Comparison of ENCODE assay signal across 26 mouse cellular contexts in the genomic region with DNA sequence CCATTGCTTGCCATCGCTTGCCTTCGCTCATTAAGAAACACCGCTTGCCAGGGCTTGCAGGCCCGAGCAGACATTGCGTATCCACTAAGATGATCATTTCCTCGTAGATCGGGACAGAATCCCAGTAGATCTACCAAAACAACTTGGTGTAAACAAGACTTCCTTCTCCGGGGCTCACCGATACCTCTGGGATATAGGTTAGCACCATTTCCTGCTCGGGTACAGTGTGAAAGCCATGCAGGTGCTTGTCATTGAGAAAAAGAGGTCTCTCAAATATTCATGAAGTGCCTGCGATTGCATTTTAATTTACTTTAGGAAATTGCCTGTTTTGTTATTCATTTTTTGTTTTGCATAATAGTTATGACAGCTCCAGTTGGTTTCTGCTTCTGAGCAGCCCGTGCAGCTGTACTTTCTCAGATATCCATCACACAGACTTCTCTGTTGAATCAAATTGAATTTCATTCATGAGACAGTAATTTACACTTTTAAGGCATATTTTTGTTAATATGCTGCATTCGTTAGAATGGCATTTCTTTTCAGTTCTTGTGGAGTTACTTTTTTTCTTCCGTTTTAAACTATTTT.
"Had no signal": no experiment of that assay in that cellular context is flagged by ENCODE, and none has a peak within 500 bp of the region (broad histone marks: within the 10 kb centered on the region; RNA-seq: fewer than 3 reads in every experiment).

No protein-coding gene starts in this region.

- ATAC-seq: hindbrain, postnatal 0 days; intestine, embryonic 16.5 days; liver, embryonic 12.5 days had no signal

- H3K27ac ChIP-seq: heart, embryonic 13.5 days; heart, embryonic 15.5 days; hindbrain, embryonic 13.5 days; hindbrain, embryonic 15.5 days; hindbrain, postnatal 0 days; kidney, embryonic 15.5 days; kidney, postnatal 0 days; limb, embryonic 13.5 days; limb, embryonic 15.5 days; liver, embryonic 12.5 days; liver, embryonic 14.5 days had no signal

- H3K9ac ChIP-seq: heart, embryonic 13.5 days; heart, embryonic 15.5 days; hindbrain, embryonic 13.5 days; hindbrain, embryonic 15.5 days; kidney, embryonic 15.5 days; limb, embryonic 13.5 days; limb, embryonic 15.5 days; liver, embryonic 12.5 days; liver, embryonic 14.5 days had no signal

- H3K9me3 ChIP-seq: heart, embryonic 13.5 days; heart, embryonic 15.5 days; hindbrain, embryonic 13.5 days; hindbrain, embryonic 15.5 days; kidney, embryonic 15.5 days; limb, embryonic 13.5 days; limb, embryonic 15.5 days; liver, embryonic 12.5 days had no signal

- H3K4me2 ChIP-seq: heart, embryonic 11.5 days; heart, embryonic 13.5 days; heart, embryonic 15.5 days; hindbrain, embryonic 13.5 days; hindbrain, embryonic 15.5 days; kidney, embryonic 15.5 days; limb, embryonic 13.5 days; limb, embryonic 15.5 days; liver, embryonic 12.5 days had no signal

- H3K36me3 ChIP-seq: heart, embryonic 13.5 days; heart, embryonic 15.5 days; hindbrain, embryonic 13.5 days; hindbrain, embryonic 15.5 days; kidney, embryonic 15.5 days; limb, embryonic 13.5 days; limb, embryonic 15.5 days; liver, embryonic 12.5 days had no signal

- H3K4me1 ChIP-seq: heart, embryonic 13.5 days; heart, embryonic 15.5 days; hindbrain, embryonic 13.5 days; hindbrain, embryonic 15.5 days; kidney, embryonic 15.5 days; limb, embryonic 13.5 days; limb, embryonic 15.5 days; liver, embryonic 12.5 days had no signal

- H3K27me3 ChIP-seq: heart, embryonic 13.5 days; heart, embryonic 15.5 days; hindbrain, embryonic 13.5 days; hindbrain, embryonic 15.5 days; kidney, embryonic 15.5 days; limb, embryonic 13.5 days; limb, embryonic 15.5 days; liver, embryonic 12.5 days had no signal

- H3K4me3 ChIP-seq: heart, embryonic 13.5 days; heart, embryonic 15.5 days; hindbrain, embryonic 13.5 days; hindbrain, embryonic 15.5 days; kidney, embryonic 15.5 days; limb, embryonic 13.5 days; limb, embryonic 15.5 days; liver, embryonic 12.5 days had no signal

- DNase-seq: gastrocnemius, postnatal 14 days; gastrocnemius, postnatal 36 days; heart, adult 18-20 months; heart, postnatal 14 days; heart, postnatal 36 days; kidney, adult 11 months; kidney, adult 2 months; kidney, adult 9 months; kidney, postnatal 14 days; kidney, postnatal 36 days; layer of hippocampus, adult 9-11 months; layer of hippocampus, postnatal 36 days; left cerebral cortex, postnatal 4 days had no signal
